Mouse (Mus musculus): ENCODE measurements at regions not wholly inside any gene's neighbourhood (a gene's known extent, or its start where the extent isn't known, plus 50 kb on each side); places are given as distances from the start of the nearest gene placed in this dataset.

GRCm38 (mm10) chr1:169374686-169375085 is 156.6 kb downstream of the Nuf2 start:
- H3K9me3 ChIP-seq, result no peaks in the 10 kb centered on the region
- H3K4me3 ChIP-seq, result no peak overlapping the region
- no peaks in the 10 kb centered on the region for H3K36me3 ChIP-seq
- 87% methylated on average over 1 of the region's 1 CpGs for WGBS
- H3K9ac ChIP-seq, result no peak overlapping the region
- no peak for ATAC-seq (ENCODE audit: low read depth)
- H3K4me1 ChIP-seq (replicated peaks), result no peaks in the 10 kb centered on the region
- H3K27me3 ChIP-seq, result no peaks in the 10 kb centered on the region
- H3K4me2 ChIP-seq, result no peak overlapping the region
- no peak overlapping the region for H3K27ac ChIP-seq (replicated peaks)

DNA sequence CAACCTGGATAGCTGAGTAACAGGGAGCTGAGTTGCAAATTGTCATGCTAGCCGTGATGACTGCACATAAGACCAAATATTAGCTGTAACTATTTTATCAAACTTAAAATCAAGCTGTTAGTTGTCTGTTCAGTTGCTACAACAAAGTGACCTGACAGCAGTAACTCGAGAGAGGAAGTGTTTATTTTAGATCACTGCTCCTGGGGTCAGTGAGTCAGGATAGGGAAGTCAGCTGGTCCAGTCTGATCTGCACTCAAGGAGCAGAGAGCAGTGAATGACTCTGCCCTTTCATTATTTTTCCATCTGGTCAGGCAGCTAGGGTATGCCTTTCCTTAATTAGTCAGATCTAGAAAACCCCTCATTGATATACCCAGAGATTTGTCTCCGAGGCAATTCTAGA is 162.5 kb downstream of the Nuf2 start:
- Histone ChIP-seq H3K9ac (no peak overlapping the region), H3K4me2 (no peak overlapping the region), H3K4me3 (no peak overlapping the region), H3K36me3 (no peaks in the 10 kb centered on the region), H3K4me1 (replicated peaks) (peaks cover 13% of the 10 kb centered on the region), H3K27ac (replicated peaks) (no peak overlapping the region), H3K9me3 (no peaks in the 10 kb centered on the region), H3K27me3 (no peaks in the 10 kb centered on the region)
- WGBS, result 57% methylated on average over 3 of the region's 3 CpGs
- no peak for ATAC-seq (ENCODE audit: low read depth)

- Histone ChIP-seq H3K27me3 (no peaks in the 10 kb centered on the region), H3K4me2 (no peak overlapping the region), H3K9me3 (no peaks in the 10 kb centered on the region), H3K4me3 (no peak overlapping the region), H3K4me1 (replicated peaks) (peaks cover 13% of the 10 kb centered on the region), H3K27ac (replicated peaks) (0 out of 2 replicates have a peak overlapping the region, but pooled peaks have one; percentile 14), H3K36me3 (no peaks in the 10 kb centered on the region), H3K9ac (no peak overlapping the region)
- peak; percentile 53; the same call in 1 of the 2 replicates for ATAC-seq (ENCODE audit: low read depth)
- WGBS, result 35% methylated on average over 10 of the region's 10 CpGs
Measured at GRCm38 (mm10) chr1:169367772-169368501, 163.3 kb downstream of the Nuf2 start.

- H3K27me3 ChIP-seq, result no peaks in the 10 kb centered on the region
- H3K4me2 ChIP-seq, result no peak overlapping the region
- H3K9ac ChIP-seq, result no peak overlapping the region
- H3K36me3 ChIP-seq, result no peaks in the 10 kb centered on the region
- peaks cover 13% of the 10 kb centered on the region for H3K4me1 ChIP-seq (replicated peaks)
- H3K4me3 ChIP-seq, result no peak overlapping the region
- no peaks in the 10 kb centered on the region for H3K9me3 ChIP-seq
- no peak for ATAC-seq (ENCODE audit: low read depth)
- H3K27ac ChIP-seq (replicated peaks), result 0 out of 2 replicates have a peak overlapping the region, but pooled peaks have one; percentile 14
- WGBS, result 21% methylated on average over 4 of the region's 4 CpGs
Measured at GRCm38 (mm10) chr1:169367316-169367715, 163.9 kb downstream of the Nuf2 start.

DNA sequence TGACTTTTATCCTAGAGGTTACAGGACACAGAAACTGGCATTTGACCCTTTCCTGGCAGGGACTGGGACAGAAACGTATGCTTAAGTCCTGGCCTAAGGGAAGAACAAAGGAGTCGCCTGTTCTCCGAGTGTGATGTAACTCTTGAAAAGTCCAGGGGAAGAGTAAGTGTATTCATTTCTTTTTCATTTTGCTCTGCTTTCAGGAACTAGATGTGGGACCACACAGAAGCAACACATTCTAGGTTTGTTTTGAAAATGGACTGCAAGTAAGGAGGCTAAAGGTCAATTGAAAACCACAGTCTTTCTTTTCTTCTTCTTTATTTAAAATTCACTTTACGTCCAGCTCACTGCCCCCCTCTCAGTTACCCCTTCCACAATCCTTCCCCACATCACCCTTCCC is 168.7 kb downstream of the Nuf2 start:
- Histone ChIP-seq H3K27ac (replicated peaks) (no peak overlapping the region), H3K9me3 (no peaks in the 10 kb centered on the region), H3K27me3 (no peaks in the 10 kb centered on the region), H3K36me3 (no peaks in the 10 kb centered on the region), H3K9ac (no peak overlapping the region), H3K4me1 (replicated peaks) (peaks cover 4% of the 10 kb centered on the region), H3K4me2 (no peak overlapping the region), H3K4me3 (no peak overlapping the region)
- WGBS, result 42% methylated on average over 4 of the region's 4 CpGs
- ATAC-seq (ENCODE audit: low read depth), result no peak

- no peak overlapping the region for H3K4me2 ChIP-seq
- H3K9me3 ChIP-seq, result no peaks in the 10 kb centered on the region
- no peak for ATAC-seq (ENCODE audit: low read depth)
- no peak overlapping the region for H3K9ac ChIP-seq
- H3K27me3 ChIP-seq, result no peaks in the 10 kb centered on the region
- no peaks in the 10 kb centered on the region for H3K36me3 ChIP-seq
- peaks cover 7% of the 10 kb centered on the region; the same call in 1 of the 2 replicates for H3K4me1 ChIP-seq (replicated peaks)
- WGBS, result 73% methylated on average over 6 of the region's 6 CpGs
- no peak overlapping the region for H3K4me3 ChIP-seq
- H3K27ac ChIP-seq (replicated peaks), result no peak overlapping the region
Measured at GRCm38 (mm10) chr1:169357652-169358241, 173.5 kb downstream of the Nuf2 start.

DNA sequence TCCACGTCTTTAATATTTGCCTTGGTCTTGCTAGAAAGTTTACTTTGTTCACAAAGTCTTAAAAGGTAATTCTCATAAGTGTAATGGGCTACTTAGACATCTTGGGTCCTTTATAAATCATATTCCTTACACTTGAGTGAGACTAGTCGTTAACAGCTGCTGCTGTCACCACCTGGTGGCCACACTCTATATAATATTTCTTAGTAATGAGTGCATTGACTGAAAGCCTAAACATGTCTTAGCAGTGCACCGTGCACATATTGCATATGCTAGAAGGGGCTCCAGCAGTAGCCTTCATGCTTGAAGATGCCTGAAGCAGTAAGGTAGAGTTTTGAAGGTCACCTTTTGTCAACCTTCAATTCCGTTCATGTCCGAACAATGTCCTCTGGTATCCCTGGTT is 177.2 kb downstream of the Nuf2 start:
- Histone ChIP-seq H3K27me3 (no peaks in the 10 kb centered on the region), H3K27ac (replicated peaks) (no peak overlapping the region), H3K4me3 (no peak overlapping the region), H3K36me3 (no peaks in the 10 kb centered on the region), H3K4me1 (replicated peaks) (0 out of 2 replicates have a peak, but pooled peaks cover 7% of the 10 kb centered on the region), H3K9ac (no peak overlapping the region), H3K9me3 (no peaks in the 10 kb centered on the region), H3K4me2 (no peak overlapping the region)
- ATAC-seq (ENCODE audit: low read depth), result no peak
- WGBS, result 74% methylated on average over 5 of the region's 5 CpGs

DNA sequence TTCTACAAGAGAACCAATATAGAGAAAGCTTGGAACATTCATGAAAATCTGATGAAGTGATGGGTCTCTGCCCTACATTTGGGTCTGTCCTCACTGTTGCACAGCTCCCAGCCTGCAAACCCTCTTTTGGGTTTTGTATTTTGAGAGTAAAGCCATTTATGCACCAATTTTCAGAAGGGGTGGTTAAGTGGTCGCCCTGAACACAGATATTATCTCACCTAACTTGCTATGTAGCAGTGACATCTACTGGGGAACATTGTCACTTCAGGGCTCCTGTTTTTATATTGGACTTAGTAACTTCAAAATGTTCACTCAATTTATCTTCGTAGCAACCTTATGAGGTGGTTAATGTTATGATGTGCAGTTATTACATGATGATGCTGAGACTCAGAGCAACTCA is 183.6 kb downstream of the Nuf2 start:
- Histone ChIP-seq H3K4me2 (no peak overlapping the region), H3K9me3 (no peaks in the 10 kb centered on the region), H3K27ac (replicated peaks) (no peak overlapping the region), H3K9ac (no peak overlapping the region), H3K4me1 (replicated peaks) (no peaks in the 10 kb centered on the region), H3K4me3 (no peak overlapping the region), H3K27me3 (no peaks in the 10 kb centered on the region), H3K36me3 (no peaks in the 10 kb centered on the region)
- 44% methylated on average over 2 of the region's 2 CpGs for WGBS
- ATAC-seq (ENCODE audit: low read depth), result no peak

- Histone ChIP-seq H3K9me3 (no peaks in the 10 kb centered on the region), H3K36me3 (no peaks in the 10 kb centered on the region), H3K4me2 (no peak overlapping the region), H3K4me1 (replicated peaks) (no peaks in the 10 kb centered on the region), H3K4me3 (no peak overlapping the region), H3K27me3 (no peaks in the 10 kb centered on the region), H3K9ac (no peak overlapping the region), H3K27ac (replicated peaks) (no peak overlapping the region)
- 94% methylated on average over 1 of the region's 1 CpGs for WGBS
- no peak for ATAC-seq (ENCODE audit: low read depth)
Measured at GRCm38 (mm10) chr1:169346876-169347275, 184.4 kb downstream of the Nuf2 start.

GRCm38 (mm10) chr1:169341131-169341530 is 190.1 kb downstream of the Nuf2 start:
- Histone ChIP-seq H3K27me3 (no peaks in the 10 kb centered on the region), H3K4me1 (replicated peaks) (no peaks in the 10 kb centered on the region), H3K9me3 (no peaks in the 10 kb centered on the region), H3K4me2 (no peak overlapping the region), H3K36me3 (no peaks in the 10 kb centered on the region), H3K27ac (replicated peaks) (no peak overlapping the region), H3K9ac (no peak overlapping the region), H3K4me3 (no peak overlapping the region)
- WGBS, result 68% methylated on average over 1 of the region's 1 CpGs
- ATAC-seq (ENCODE audit: low read depth), result no peak

- no peak overlapping the region for H3K27ac ChIP-seq (replicated peaks)
- no peak overlapping the region for H3K9ac ChIP-seq
- no peaks in the 10 kb centered on the region for H3K36me3 ChIP-seq
- no peaks in the 10 kb centered on the region for H3K9me3 ChIP-seq
- 85% methylated on average over 4 of the region's 4 CpGs for WGBS
- H3K4me1 ChIP-seq (replicated peaks), result no peaks in the 10 kb centered on the region
- no peak for ATAC-seq (ENCODE audit: low read depth)
- H3K4me3 ChIP-seq, result no peak overlapping the region
- H3K4me2 ChIP-seq, result no peak overlapping the region
- no peaks in the 10 kb centered on the region for H3K27me3 ChIP-seq
Measured at GRCm38 (mm10) chr1:169338461-169338860, 192.8 kb downstream of the Nuf2 start.

DNA sequence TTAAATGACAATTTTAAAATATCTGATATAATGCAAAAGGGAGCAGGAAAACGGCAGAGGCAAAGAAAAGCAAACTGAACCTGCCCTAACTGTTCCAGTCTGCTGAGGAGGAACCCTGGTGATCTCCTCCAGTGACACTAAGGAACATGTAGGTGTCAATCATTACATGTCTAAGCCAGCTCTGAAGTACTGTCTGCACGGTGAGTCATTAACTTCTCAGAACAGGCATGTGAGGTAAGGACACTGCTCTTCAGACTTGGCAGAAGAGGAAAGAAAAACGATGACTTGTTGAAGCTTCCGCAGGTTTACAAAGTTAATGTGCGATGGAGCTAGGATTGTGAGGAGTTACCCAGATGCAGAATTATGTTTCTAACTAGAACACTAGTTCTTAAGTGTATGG is 199.1 kb downstream of the Nuf2 start:
- no peak overlapping the region for H3K27ac ChIP-seq (replicated peaks)
- no peak overlapping the region for H3K9ac ChIP-seq
- WGBS, result 91% methylated on average over 5 of the region's 5 CpGs
- H3K4me2 ChIP-seq, result no peak overlapping the region
- ATAC-seq (ENCODE audit: low read depth), result no peak
- no peaks in the 10 kb centered on the region for H3K9me3 ChIP-seq
- no peak overlapping the region for H3K4me3 ChIP-seq
- H3K36me3 ChIP-seq, result no peaks in the 10 kb centered on the region
- no peaks in the 10 kb centered on the region for H3K27me3 ChIP-seq
- no peaks in the 10 kb centered on the region for H3K4me1 ChIP-seq (replicated peaks)

GRCm38 (mm10) chr1:169313241-169313640 is 218.0 kb downstream of the Nuf2 start:
- Histone ChIP-seq H3K9ac (no peak overlapping the region), H3K4me3 (no peak overlapping the region), H3K27ac (replicated peaks) (no peak overlapping the region), H3K27me3 (no peaks in the 10 kb centered on the region), H3K36me3 (no peaks in the 10 kb centered on the region), H3K4me1 (replicated peaks) (no peaks in the 10 kb centered on the region), H3K4me2 (no peak overlapping the region), H3K9me3 (no peaks in the 10 kb centered on the region)
- WGBS, result 52% methylated on average over 8 of the region's 8 CpGs
- no peak for ATAC-seq (ENCODE audit: low read depth)

Measured in neural tube, embryonic 13.5 days (tissue).